Comparison of ENCODE assay signal across 11 mouse cellular contexts in the genomic region with DNA sequence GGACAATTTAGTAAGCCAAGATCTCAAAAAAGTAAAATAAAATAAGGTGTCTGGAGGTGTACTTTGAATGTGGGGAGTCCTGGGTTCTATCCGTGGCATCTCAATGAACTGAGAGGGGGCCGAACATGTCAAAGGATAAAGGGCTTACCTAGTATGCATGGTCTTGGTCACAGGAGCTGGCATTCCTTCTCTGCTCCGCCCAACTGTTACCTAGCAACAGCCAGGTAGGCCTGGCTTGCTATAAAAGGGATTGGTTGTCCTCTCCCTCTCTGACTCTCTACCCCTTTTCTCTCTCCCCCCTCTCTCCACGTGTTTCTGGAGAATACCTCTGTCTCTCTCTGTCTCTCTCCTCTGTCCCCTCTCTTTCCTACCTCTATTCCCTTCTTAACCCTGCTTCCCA. TPM values are rescaled to one million over a fixed set of nuclear protein-coding genes. Genes with fewer than 3 reads are reported as not detected.
DNase-seq lines count a peak whose midpoint lies in the region; ATAC-seq and TF ChIP-seq lines count a peak whose summit lies in the region.
"Had no signal": no experiment of that assay in that cellular context is flagged by ENCODE, and none has a peak within 500 bp of the region (broad histone marks: within the 10 kb centered on the region; RNA-seq: fewer than 3 reads in every experiment).

No protein-coding gene starts in this region.

- intact Hi-C loops in gastrocnemius, adult 2 months (cut with DNase I): no loop called here

- 49% methylated on average over 4 of the region's 4 CpGs for WGBS in intestine, embryonic 15.5 days
- WGBS in limb, embryonic 15.5 days: 30% methylated on average over 4 of the region's 4 CpGs

- no peak for DNase-seq in gastrocnemius, adult 2 months
- DNase-seq in gastrocnemius, postnatal 4 days (ENCODE audit: low spot score in 2 of 2): no peak
- DNase-seq in CH12.LX (ENCODE audit: extremely low read depth): no peak
- DNase-seq in T-cell, adult 2 months (ENCODE audit: low spot score): no peak
- no peak for DNase-seq in spleen, postnatal 36 days (ENCODE audit: low spot score in 2 of 2)
- no peak for DNase-seq in c-Kit-positive CD71-positive TER-119-positive erythroid progenitor cells, embryonic 14.5 days (ENCODE audit: low spot score)
- DNase-seq: cerebellum, postnatal 36 days; gastrocnemius, postnatal 10 days; thymus, adult 18-20 months had no signal

- H3K4me3 ChIP-seq in gastrocnemius, adult 2 months: no peak overlapping the region
- no peak overlapping the region for H3K4me3 ChIP-seq in CH12.LX (replicated peaks in 1 of 3; ENCODE audit: low read depth in 2 of 3, low read length in 2 of 3, poor library complexity in 1 of 3)
- no peak overlapping the region for H3K4me3 ChIP-seq in intestine, embryonic 15.5 days (replicated peaks)
- no peak overlapping the region for H3K4me3 ChIP-seq in limb, embryonic 15.5 days

- TF ChIP-seq RAD21 in CH12.LX (IDR thresholded peaks at IDR 0.05; ENCODE audit: low read depth, low read length): no peak

- no peaks in the 10 kb centered on the region for H3K9me3 ChIP-seq in CH12.LX (replicated peaks; ENCODE audit: low read length)
- H3K9me3 ChIP-seq in intestine, embryonic 15.5 days: no peaks in the 10 kb centered on the region
- no peaks in the 10 kb centered on the region for H3K9me3 ChIP-seq in limb, embryonic 15.5 days

- H3K79me2 ChIP-seq in CH12.LX (replicated peaks; ENCODE audit: control insufficient read depth, extremely low read depth, insufficient read depth, poor library complexity, severe bottlenecking): peaks cover 20% of the 10 kb centered on the region

- 0 out of 2 replicates have a peak, but pooled peaks have one; percentile 8 for ATAC-seq in intestine, embryonic 15.5 days
- ATAC-seq in limb, embryonic 15.5 days (ENCODE audit: insufficient number of reproducible peaks, low FRiP score, low TSS enrichment, low read depth): no peak

- H3K9ac ChIP-seq in CH12.LX (ENCODE audit: insufficient read depth, low read depth): 0 out of 2 replicates have a peak overlapping the region, but pooled peaks have one; percentile 38
- H3K9ac ChIP-seq in intestine, embryonic 15.5 days: no peak overlapping the region
- no peak overlapping the region for H3K9ac ChIP-seq in limb, embryonic 15.5 days

- H3K4me1 ChIP-seq in CH12.LX (ENCODE audit: control insufficient read depth in 1 of 2, insufficient read depth in 2 of 2): peaks cover 7 to 36% of the 10 kb centered on the region in 2 experiments
- H3K4me1 ChIP-seq in intestine, embryonic 15.5 days (replicated peaks): peaks cover 35% of the 10 kb centered on the region
- peaks cover 60% of the 10 kb centered on the region for H3K4me1 ChIP-seq in limb, embryonic 15.5 days

- H3K27ac ChIP-seq in gastrocnemius, adult 2 months: peak overlapping the region; percentile 90
- H3K27ac ChIP-seq in CH12.LX (ENCODE audit: insufficient read depth, low read depth): no peak overlapping the region
- peak overlapping the region; percentile 99 for H3K27ac ChIP-seq in intestine, embryonic 15.5 days
- peak overlapping the region; percentile 96 for H3K27ac ChIP-seq in limb, embryonic 15.5 days

- in situ Hi-C loops in CH12.LX (cut with MboI; ENCODE audit: low pct_ligation_motif_present, low pct_unique_long_range_greater_than_20kb, low sequenced_read_pairs): no loop called here

- dilution Hi-C loops in CH12.LX (cut with MboI; ENCODE audit: extremely low pct_ligation_motif_present, extremely low pct_unique_long_range_greater_than_20kb, low sequenced_read_pairs): no loop called here

- TF ChIP-seq EP300 in CH12.LX (IDR thresholded peaks at IDR 0.05; ENCODE audit: low read length): no peak

- 0 out of 2 replicates have a peak overlapping the region, but pooled peaks have one; percentile 18 for H3K4me2 ChIP-seq in CH12.LX (ENCODE audit: insufficient read depth, low read depth, poor library complexity, severe bottlenecking)
- peak overlapping the region; percentile 88 for H3K4me2 ChIP-seq in intestine, embryonic 15.5 days (replicated peaks)
- no peak overlapping the region for H3K4me2 ChIP-seq in limb, embryonic 15.5 days

- TF ChIP-seq POLR2A in CH12.LX (IDR thresholded peaks at IDR 0.05; ENCODE audit: low read depth, low read length): no peak

- no peaks in the 10 kb centered on the region for H3K27me3 ChIP-seq in CH12.LX (replicated peaks)
- H3K27me3 ChIP-seq in intestine, embryonic 15.5 days (replicated peaks): no peaks in the 10 kb centered on the region
- no peaks in the 10 kb centered on the region for H3K27me3 ChIP-seq in limb, embryonic 15.5 days

- no peak for TF ChIP-seq CTCF in gastrocnemius, adult 2 months (IDR thresholded peaks at IDR 0.05)
- TF ChIP-seq CTCF in CH12.LX (conservative IDR thresholded peaks at IDR 0.05 in 1 of 2, IDR thresholded peaks at IDR 0.05 in 1 of 2; ENCODE audit: low read depth in 2 of 2, low read length in 2 of 2): no peak

- H3K36me3 ChIP-seq in CH12.LX (replicated peaks in 1 of 2; ENCODE audit: control insufficient read depth in 1 of 2, insufficient read depth in 1 of 2, low read length in 1 of 2): no peaks in the 10 kb centered on the region
- no peaks in the 10 kb centered on the region for H3K36me3 ChIP-seq in intestine, embryonic 15.5 days
- H3K36me3 ChIP-seq in limb, embryonic 15.5 days: no peaks in the 10 kb centered on the region

TF ChIP-seq in CH12.LX, 34 proteins besides CTCF, POLR2A, EP300 and RAD21:
- TF ChIP-seq ZNF384 (IDR thresholded peaks at IDR 0.05; ENCODE audit: low read depth, low read length) (no peak), USF1 (IDR thresholded peaks at IDR 0.05; ENCODE audit: low read depth, low read length) (no peak), ZKSCAN1 (IDR thresholded peaks at IDR 0.05; ENCODE audit: borderline replicate concordance, low read depth, low read length) (no peak), SIN3A (IDR thresholded peaks at IDR 0.05; ENCODE audit: low read length) (no peak), ELF1 (IDR thresholded peaks at IDR 0.05; ENCODE audit: low read depth, low read length) (no peak), JUN (IDR thresholded peaks at IDR 0.05; ENCODE audit: insufficient read depth, low read depth, low read length) (no peak), KAT2A (IDR thresholded peaks at IDR 0.05; ENCODE audit: insufficient replicate concordance, low read length) (no peak), MAZ (IDR thresholded peaks at IDR 0.05; ENCODE audit: low read depth, low read length) (no peak), NELFE (IDR thresholded peaks at IDR 0.05; ENCODE audit: low read depth, low read length) (no peak), CHD1 (IDR thresholded peaks at IDR 0.05; ENCODE audit: low read depth, low read length) (no peak), GABPA (IDR thresholded peaks at IDR 0.05; ENCODE audit: insufficient replicate concordance, low read depth, low read length) (no peak), NRF1 (IDR thresholded peaks at IDR 0.05; ENCODE audit: low read depth, low read length) (no peak), CHD2 (IDR thresholded peaks at IDR 0.05; ENCODE audit: low read length) (no peak), ZC3H11A (IDR thresholded peaks at IDR 0.05; ENCODE audit: low read depth, low read length) (no peak)

RNA-seq across cellular contexts. Expression of a gene that starts 5.0 kb away (rescaled TPM):
- 1 to 10 TPM; 5.9 to 6.5 TPM for total RNA-seq in gastrocnemius, adult 2 months (2021)
- total RNA-seq in gastrocnemius, postnatal 4 days (2021): 10 to 100 TPM; 21.5 to 26.1 TPM
- total RNA-seq in CH12.LX (2012; rRNA removed) (22.7 and 30.3 TPM in 2 replicates), CH12.LX (2014; rRNA removed) (30.9 and 35.4 TPM in 2 replicates)
- 25.7 and 26.3 TPM in 2 replicates for polyA plus RNA-seq in CH12.LX (2012; ENCODE audit: insufficient read length, low read depth)
- polyA plus RNA-seq in intestine, embryonic 15.5 days (2015; fragmentation: Nextera tagmentation; extraction: Ambion mirVana): 84.2 and 85.5 TPM in 2 replicates
- polyA plus RNA-seq in limb, embryonic 15.5 days (2015; fragmentation: Nextera tagmentation; extraction: Ambion mirVana): 80.6 and 81.7 TPM in 2 replicates

RNA-seq across cellular contexts. Expression of a gene that starts 28.4 kb away (rescaled TPM):
- 10 to 100 TPM; 45.6 to 57.5 TPM for total RNA-seq in gastrocnemius, adult 2 months (2021)
- total RNA-seq in gastrocnemius, postnatal 4 days (2021): 10 to 100 TPM; 50.5 to 53.8 TPM
- total RNA-seq in CH12.LX (2012; rRNA removed): 157 and 160 TPM in 2 replicates
- total RNA-seq in CH12.LX (2014; rRNA removed): 77.0 and 94.5 TPM in 2 replicates
- polyA plus RNA-seq in CH12.LX (2012; ENCODE audit: insufficient read length, low read depth): 140 and 157 TPM in 2 replicates
- polyA plus RNA-seq in intestine, embryonic 15.5 days (2015; fragmentation: Nextera tagmentation; extraction: Ambion mirVana): 59.9 and 68.3 TPM in 2 replicates
- 63.3 and 64.5 TPM in 2 replicates for polyA plus RNA-seq in limb, embryonic 15.5 days (2015; fragmentation: Nextera tagmentation; extraction: Ambion mirVana)

RNA-seq across cellular contexts. Expression of a gene that starts 30.0 kb away (rescaled TPM):
- 10 to 100 TPM; 18.7 to 24.3 TPM for total RNA-seq in gastrocnemius, adult 2 months (2021)
- total RNA-seq in gastrocnemius, postnatal 4 days (2021): 10 to 100 TPM; 44.9 to 45.6 TPM
- total RNA-seq in CH12.LX (2012; rRNA removed) (45.1 and 49.0 TPM in 2 replicates), CH12.LX (2014; rRNA removed) (21.9 and 23.3 TPM in 2 replicates)
- polyA plus RNA-seq in CH12.LX (2012; ENCODE audit: insufficient read length, low read depth): 73.0 and 84.1 TPM in 2 replicates
- 14.8 and 17.0 TPM in 2 replicates for polyA plus RNA-seq in intestine, embryonic 15.5 days (2015; fragmentation: Nextera tagmentation; extraction: Ambion mirVana)
- 13.5 and 13.8 TPM in 2 replicates for polyA plus RNA-seq in limb, embryonic 15.5 days (2015; fragmentation: Nextera tagmentation; extraction: Ambion mirVana)

RNA-seq across cellular contexts. Expression of a gene that starts 43.6 kb away (rescaled TPM):
- total RNA-seq in gastrocnemius, adult 2 months (2021): 1 to 10 TPM; 1.1 to 1.3 TPM
- total RNA-seq in gastrocnemius, postnatal 4 days (2021): 1 to 10 TPM; 6.0 to 7.1 TPM
- 38.5 and 45.5 TPM in 2 replicates for total RNA-seq in CH12.LX (2012; rRNA removed)
- 20.3 and 20.6 TPM in 2 replicates for total RNA-seq in CH12.LX (2014; rRNA removed)
- 53.2 and 54.5 TPM in 2 replicates for polyA plus RNA-seq in CH12.LX (2012; ENCODE audit: insufficient read length, low read depth)
- polyA plus RNA-seq in intestine, embryonic 15.5 days (2015; fragmentation: Nextera tagmentation; extraction: Ambion mirVana): 5.1 and 5.5 TPM in 2 replicates
- 5.6 and 6.0 TPM in 2 replicates for polyA plus RNA-seq in limb, embryonic 15.5 days (2015; fragmentation: Nextera tagmentation; extraction: Ambion mirVana)
